Mouse (Mus musculus): Measurements from ENCODE around the gene Rapgef1. TPM values are rescaled to one million over a fixed set of nuclear protein-coding genes. Genes with fewer than 3 reads are reported as not detected.

Gene Rapgef1
- polyA plus RNA-seq, 1 experiment from 2014 or later = 13.8 TPM

- no peak overlapping the region for H3K27ac ChIP-seq (ENCODE audit: low read length)
- no peaks in the 10 kb centered on the region for H3K27me3 ChIP-seq (ENCODE audit: control insufficient read depth, insufficient read depth, low read length)
- ATAC-seq (ENCODE audit: insufficient number of reproducible peaks, insufficient read depth, low FRiP score, low read depth) = no peak
- 96% methylated on average over 1 of the region's 2 CpGs for WGBS
- no peaks in the 10 kb centered on the region for H3K9me3 ChIP-seq (ENCODE audit: control insufficient read depth, low read depth, low read length)
- peaks cover 16% of the 10 kb centered on the region for H3K4me1 ChIP-seq (ENCODE audit: control insufficient read depth, insufficient read depth, low read length)
- no peak overlapping the region for H3K4me3 ChIP-seq (ENCODE audit: low read depth, low read length)
- H3K9ac ChIP-seq (replicated peaks; ENCODE audit: low read depth, low read length) = no peak overlapping the region
- peaks cover 12% of the 10 kb centered on the region; the same call in 1 of the 2 replicates for H3K36me3 ChIP-seq (ENCODE audit: control insufficient read depth, insufficient read depth, low read length)
- no peak overlapping the region for H3K4me2 ChIP-seq (replicated peaks; ENCODE audit: low read depth, low read length)
Measured at GRCm38 (mm10) chr2:29713501-29713900, 94.0 kb downstream of the Rapgef1 start.

- 85% methylated on average over 5 of the region's 5 CpGs for WGBS
Measured at GRCm38 (mm10) chr2:29714127-29714526, 94.6 kb downstream of the Rapgef1 start.

DNA sequence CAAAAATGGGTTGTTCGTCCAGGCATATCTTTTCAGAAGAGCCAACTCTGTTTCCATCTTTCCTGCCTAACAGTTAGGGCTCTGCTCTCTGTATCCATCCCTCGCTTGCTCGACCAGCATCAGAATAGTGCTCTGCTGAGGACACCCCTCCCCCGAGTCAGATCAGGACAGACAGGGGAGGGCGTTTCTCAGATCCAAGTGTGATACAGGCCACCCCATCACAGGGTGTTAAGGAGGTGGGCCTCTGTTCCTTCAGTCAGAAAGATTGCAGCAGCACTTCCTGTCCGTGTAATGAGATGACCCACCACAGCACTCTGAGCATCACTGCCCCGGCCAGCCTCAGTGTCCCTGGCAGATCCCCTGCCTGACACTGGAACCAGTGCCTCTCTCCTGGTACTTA lies 96.6 kb downstream of the Rapgef1 start:
- no peak overlapping the region for H3K9ac ChIP-seq (replicated peaks; ENCODE audit: low read depth, low read length)
- H3K27me3 ChIP-seq (ENCODE audit: control insufficient read depth, insufficient read depth, low read length) = no peaks in the 10 kb centered on the region
- H3K4me2 ChIP-seq (replicated peaks; ENCODE audit: low read depth, low read length) = no peak overlapping the region
- no peaks in the 10 kb centered on the region for H3K9me3 ChIP-seq (ENCODE audit: control insufficient read depth, low read depth, low read length)
- 25% methylated on average over 7 of the region's 7 CpGs for WGBS
- H3K4me1 ChIP-seq (ENCODE audit: control insufficient read depth, insufficient read depth, low read length) = peaks cover 16% of the 10 kb centered on the region
- peaks cover 7% of the 10 kb centered on the region for H3K36me3 ChIP-seq (ENCODE audit: control insufficient read depth, insufficient read depth, low read length)
- peak; percentile 12; the same call in 1 of the 2 replicates for ATAC-seq (ENCODE audit: insufficient number of reproducible peaks, insufficient read depth, low FRiP score, low read depth)
- peak overlapping the region; percentile 74 for H3K27ac ChIP-seq (ENCODE audit: low read length)
- no peak overlapping the region for H3K4me3 ChIP-seq (ENCODE audit: low read depth, low read length)

More at GRCm38 (mm10) chr2:29714127-29714526, 94.6 kb downstream of the Rapgef1 start:
- Histone ChIP-seq H3K36me3 (ENCODE audit: control insufficient read depth, insufficient read depth, low read length) (peaks cover 10% of the 10 kb centered on the region; the same call in 1 of the 2 replicates), H3K4me3 (ENCODE audit: low read depth, low read length) (no peak overlapping the region), H3K27me3 (ENCODE audit: control insufficient read depth, insufficient read depth, low read length) (no peaks in the 10 kb centered on the region), H3K4me1 (ENCODE audit: control insufficient read depth, insufficient read depth, low read length) (peaks cover 16% of the 10 kb centered on the region), H3K27ac (ENCODE audit: low read length) (no peak overlapping the region), H3K4me2 (replicated peaks; ENCODE audit: low read depth, low read length) (no peak overlapping the region), H3K9ac (replicated peaks; ENCODE audit: low read depth, low read length) (no peak overlapping the region), H3K9me3 (ENCODE audit: control insufficient read depth, low read depth, low read length) (no peaks in the 10 kb centered on the region)
- no peak for ATAC-seq (ENCODE audit: insufficient number of reproducible peaks, insufficient read depth, low FRiP score, low read depth)

DNA sequence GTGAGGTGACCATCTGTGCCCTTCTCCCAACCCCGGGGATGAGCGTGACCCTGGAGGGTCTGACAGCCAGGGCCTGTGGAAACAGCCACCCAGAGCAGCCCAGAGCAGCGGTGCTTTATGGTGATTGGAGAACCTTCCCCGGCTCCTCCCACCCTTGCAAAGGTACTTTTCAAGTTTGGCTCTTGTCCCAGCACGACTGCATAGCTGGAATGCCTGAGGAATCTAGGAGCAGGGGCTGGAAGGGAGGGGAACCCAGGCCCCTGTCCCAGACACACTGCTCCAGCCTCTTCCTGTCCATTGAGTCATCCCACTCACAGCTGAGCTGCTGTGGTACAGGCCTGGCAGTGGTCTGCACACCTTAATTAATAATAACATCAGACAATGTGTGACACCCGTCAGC lies 97.2 kb downstream of the Rapgef1 start:
- H3K9me3 ChIP-seq (ENCODE audit: control insufficient read depth, low read depth, low read length) = no peaks in the 10 kb centered on the region
- peaks cover 16% of the 10 kb centered on the region for H3K4me1 ChIP-seq (ENCODE audit: control insufficient read depth, insufficient read depth, low read length)
- whole genome bisulfite sequencing = 11% methylated on average over 6 of the region's 6 CpGs
- peaks cover 11% of the 10 kb centered on the region for H3K36me3 ChIP-seq (ENCODE audit: control insufficient read depth, insufficient read depth, low read length)
- no peak overlapping the region for H3K9ac ChIP-seq (replicated peaks; ENCODE audit: low read depth, low read length)
- H3K4me2 ChIP-seq (replicated peaks; ENCODE audit: low read depth, low read length) = no peak overlapping the region
- peak overlapping the region; percentile 74 for H3K27ac ChIP-seq (ENCODE audit: low read length)
- peak; percentile 86 for ATAC-seq (ENCODE audit: insufficient number of reproducible peaks, insufficient read depth, low FRiP score, low read depth)
- H3K27me3 ChIP-seq (ENCODE audit: control insufficient read depth, insufficient read depth, low read length) = no peaks in the 10 kb centered on the region
- no peak overlapping the region for H3K4me3 ChIP-seq (ENCODE audit: low read depth, low read length)

DNA sequence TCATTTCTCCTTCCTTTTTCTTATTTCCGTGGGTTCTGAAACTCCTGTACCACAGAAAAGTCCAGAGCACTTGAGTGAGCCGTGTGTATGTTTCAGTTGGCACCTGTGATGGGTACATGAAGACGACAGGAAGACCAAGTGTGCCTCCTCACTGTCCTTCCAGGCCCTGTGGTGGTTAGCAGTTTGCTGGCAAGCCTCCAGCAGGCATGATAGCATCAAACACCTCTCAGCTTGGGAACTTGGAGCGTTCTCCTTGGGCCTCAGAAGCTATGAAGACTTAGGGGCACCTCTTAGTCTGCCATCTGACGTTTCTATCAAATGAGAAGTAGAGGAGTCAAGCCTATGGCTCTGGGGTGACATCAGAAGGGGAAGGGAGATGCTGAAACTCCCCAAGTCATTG lies 99.1 kb downstream of the Rapgef1 start:
- H3K4me3 ChIP-seq (ENCODE audit: low read depth, low read length) = no peak overlapping the region
- ATAC-seq (ENCODE audit: insufficient number of reproducible peaks, insufficient read depth, low FRiP score, low read depth) = no peak
- no peaks in the 10 kb centered on the region for H3K27me3 ChIP-seq (ENCODE audit: control insufficient read depth, insufficient read depth, low read length)
- H3K4me1 ChIP-seq (ENCODE audit: control insufficient read depth, insufficient read depth, low read length) = peaks cover 16% of the 10 kb centered on the region
- WGBS = 78% methylated on average over 5 of the region's 5 CpGs
- peaks cover 28% of the 10 kb centered on the region for H3K36me3 ChIP-seq (ENCODE audit: control insufficient read depth, insufficient read depth, low read length)
- H3K9me3 ChIP-seq (ENCODE audit: control insufficient read depth, low read depth, low read length) = no peaks in the 10 kb centered on the region
- H3K9ac ChIP-seq (replicated peaks; ENCODE audit: low read depth, low read length) = no peak overlapping the region
- no peak overlapping the region for H3K4me2 ChIP-seq (replicated peaks; ENCODE audit: low read depth, low read length)
- H3K27ac ChIP-seq (ENCODE audit: low read length) = no peak overlapping the region

DNA sequence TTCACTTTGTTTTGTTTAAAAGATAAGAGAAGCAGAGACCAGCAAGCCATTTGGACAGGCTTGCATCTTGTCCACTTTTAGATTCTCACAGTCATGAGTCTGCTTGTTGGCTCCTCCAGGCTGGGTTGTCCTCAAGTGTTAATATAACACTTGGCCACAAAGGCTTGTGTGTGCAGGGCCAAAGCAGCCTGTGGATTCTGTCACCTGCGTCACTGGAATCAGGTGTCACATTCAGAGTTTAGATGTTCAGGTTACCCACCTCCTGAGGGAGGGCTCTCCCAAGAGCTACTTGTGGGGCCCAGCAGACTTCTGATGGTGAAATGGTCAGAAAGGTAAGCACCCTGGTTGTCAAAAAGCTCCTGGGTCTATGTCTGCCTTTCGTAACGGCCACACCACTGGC lies 103.6 kb downstream of the Rapgef1 start:
- no peak for ATAC-seq (ENCODE audit: insufficient number of reproducible peaks, insufficient read depth, low FRiP score, low read depth)
- 81% methylated on average over 3 of the region's 3 CpGs for WGBS
- Histone ChIP-seq H3K9ac (replicated peaks; ENCODE audit: low read depth, low read length) (no peak overlapping the region), H3K4me1 (ENCODE audit: control insufficient read depth, insufficient read depth, low read length) (no peaks in the 10 kb centered on the region), H3K36me3 (ENCODE audit: control insufficient read depth, insufficient read depth, low read length) (peaks cover 46% of the 10 kb centered on the region), H3K27ac (ENCODE audit: low read length) (no peak overlapping the region), H3K27me3 (ENCODE audit: control insufficient read depth, insufficient read depth, low read length) (no peaks in the 10 kb centered on the region), H3K4me2 (replicated peaks; ENCODE audit: low read depth, low read length) (no peak overlapping the region), H3K4me3 (ENCODE audit: low read depth, low read length) (no peak overlapping the region), H3K9me3 (ENCODE audit: control insufficient read depth, low read depth, low read length) (no peaks in the 10 kb centered on the region)

DNA sequence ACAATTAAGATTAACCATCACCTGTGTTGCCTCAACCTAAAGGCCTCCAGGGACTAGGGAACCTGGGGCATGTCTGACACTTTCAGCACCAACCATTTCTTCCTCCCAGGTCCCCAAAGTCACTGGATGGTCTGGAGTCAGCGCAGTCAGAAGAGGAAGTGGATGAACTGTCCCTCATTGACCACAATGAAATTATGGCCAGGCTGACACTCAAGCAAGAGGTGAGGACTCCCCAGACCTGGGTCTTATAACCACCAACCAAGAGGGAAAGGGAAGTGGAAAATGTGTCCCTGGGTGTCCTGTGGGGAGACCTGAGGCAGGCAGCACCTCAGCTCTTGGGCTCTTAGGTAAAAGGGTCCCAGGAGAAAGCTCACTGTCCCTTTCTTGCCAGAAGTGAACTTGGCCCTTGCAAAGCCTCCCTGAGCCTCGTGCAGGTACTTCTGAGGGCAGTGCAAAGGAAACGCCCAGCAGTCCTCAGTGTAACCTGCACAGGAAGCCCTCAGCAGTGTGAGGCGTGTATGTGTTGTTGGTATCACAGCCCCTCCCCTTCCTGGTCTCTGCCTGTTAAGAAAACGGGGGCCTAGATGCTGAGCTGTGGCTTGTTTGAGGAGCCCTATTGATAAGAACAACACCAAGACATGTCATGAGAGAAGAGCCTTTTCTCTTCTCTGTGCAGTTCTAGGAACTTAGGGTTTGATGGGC lies 105.3 kb downstream of the Rapgef1 start:
- Histone ChIP-seq H3K9me3 (ENCODE audit: control insufficient read depth, low read depth, low read length) (no peaks in the 10 kb centered on the region), H3K4me2 (replicated peaks; ENCODE audit: low read depth, low read length) (no peak overlapping the region), H3K27ac (ENCODE audit: low read length) (no peak overlapping the region), H3K4me3 (ENCODE audit: low read depth, low read length) (no peak overlapping the region), H3K36me3 (ENCODE audit: control insufficient read depth, insufficient read depth, low read length) (peaks cover 57% of the 10 kb centered on the region), H3K27me3 (ENCODE audit: control insufficient read depth, insufficient read depth, low read length) (no peaks in the 10 kb centered on the region), H3K9ac (replicated peaks; ENCODE audit: low read depth, low read length) (no peak overlapping the region), H3K4me1 (ENCODE audit: control insufficient read depth, insufficient read depth, low read length) (no peaks in the 10 kb centered on the region)
- 75% methylated on average over 5 of the region's 5 CpGs for WGBS
- ATAC-seq (ENCODE audit: insufficient number of reproducible peaks, insufficient read depth, low FRiP score, low read depth) = no peak

- Histone ChIP-seq H3K9ac (replicated peaks; ENCODE audit: low read depth, low read length) (no peak overlapping the region), H3K9me3 (ENCODE audit: control insufficient read depth, low read depth, low read length) (no peaks in the 10 kb centered on the region), H3K27me3 (ENCODE audit: control insufficient read depth, insufficient read depth, low read length) (no peaks in the 10 kb centered on the region), H3K4me3 (ENCODE audit: low read depth, low read length) (no peak overlapping the region), H3K36me3 (ENCODE audit: control insufficient read depth, insufficient read depth, low read length) (peaks cover 55% of the 10 kb centered on the region), H3K4me1 (ENCODE audit: control insufficient read depth, insufficient read depth, low read length) (no peaks in the 10 kb centered on the region), H3K27ac (ENCODE audit: low read length) (no peak overlapping the region), H3K4me2 (replicated peaks; ENCODE audit: low read depth, low read length) (no peak overlapping the region)
- 50% methylated on average over 2 of the region's 2 CpGs for WGBS
- no peak for ATAC-seq (ENCODE audit: insufficient number of reproducible peaks, insufficient read depth, low FRiP score, low read depth)
Measured at GRCm38 (mm10) chr2:29729500-29729899, 110.0 kb downstream of the Rapgef1 start.

GRCm38 (mm10) chr2:29731545-29731944 lies 112.0 kb downstream of the Rapgef1 start:
- Histone ChIP-seq H3K4me3 (ENCODE audit: low read depth, low read length) (no peak overlapping the region), H3K36me3 (ENCODE audit: control insufficient read depth, insufficient read depth, low read length) (peaks cover 53% of the 10 kb centered on the region; the same call in 1 of the 2 replicates), H3K9ac (replicated peaks; ENCODE audit: low read depth, low read length) (no peak overlapping the region), H3K9me3 (ENCODE audit: control insufficient read depth, low read depth, low read length) (no peaks in the 10 kb centered on the region), H3K27ac (ENCODE audit: low read length) (no peak overlapping the region), H3K4me2 (replicated peaks; ENCODE audit: low read depth, low read length) (no peak overlapping the region), H3K27me3 (ENCODE audit: control insufficient read depth, insufficient read depth, low read length) (no peaks in the 10 kb centered on the region), H3K4me1 (ENCODE audit: control insufficient read depth, insufficient read depth, low read length) (no peaks in the 10 kb centered on the region)
- ATAC-seq (ENCODE audit: insufficient number of reproducible peaks, insufficient read depth, low FRiP score, low read depth) = no peak
- whole genome bisulfite sequencing = 70% methylated on average over 3 of the region's 3 CpGs
